23 mouse cellular contexts compared by ENCODE assay signal in genomic region chr13:20128097-20128496, GRCm38 (mm10). TPM values are rescaled to one million over a fixed set of nuclear protein-coding genes. Genes with fewer than 3 reads are reported as not detected.
DNase-seq lines count a peak whose midpoint lies in the region; ATAC-seq and TF ChIP-seq lines count a peak whose summit lies in the region.
"Had no signal": no experiment of that assay in that cellular context is flagged by ENCODE, and none has a peak within 500 bp of the region (broad histone marks: within the 10 kb centered on the region; RNA-seq: fewer than 3 reads in every experiment).

No protein-coding gene starts in this region.

- no peaks in the 10 kb centered on the region for H3K27me3 ChIP-seq in limb, embryonic 12.5 days
- no peaks in the 10 kb centered on the region for H3K27me3 ChIP-seq in limb, embryonic 10.5 days (ENCODE audit: low read depth, poor library complexity, severe bottlenecking)
- H3K27me3 ChIP-seq in liver, embryonic 16.5 days (ENCODE audit: control insufficient read depth, insufficient read depth, low read depth, low read length): no peaks in the 10 kb centered on the region
- H3K27me3 ChIP-seq in midbrain, embryonic 10.5 days (ENCODE audit: low read depth, poor library complexity, severe bottlenecking): no peaks in the 10 kb centered on the region
- H3K27me3 ChIP-seq: intestine, embryonic 15.5 days; limb, embryonic 13.5 days had no signal

- DNase-seq in limb, embryonic 10.5 days (ENCODE audit: low spot score): no peak
- no peak for DNase-seq in ES-E14 (ENCODE audit: low read depth, low spot score)
- DNase-seq in midbrain, embryonic 10.5 days (ENCODE audit: low spot score): no peak
- no peak for DNase-seq in frontal cortex, adult 2 months (ENCODE audit: extremely low spot score in 1 of 2, low spot score in 1 of 2)
- DNase-seq: adrenal gland, postnatal 10 days; cerebellum, adult 9-10 months; gastrocnemius, postnatal 14 days; kidney, postnatal 4 days; lung, embryonic 14.5 days; lung, postnatal 4 days; right cerebral cortex, adult 18-20 months; right cerebral cortex, postnatal 4 days had no signal

- H3K9me3 ChIP-seq in limb, embryonic 12.5 days: no peaks in the 10 kb centered on the region
- H3K9me3 ChIP-seq in limb, embryonic 10.5 days (replicated peaks): no peaks in the 10 kb centered on the region
- no peaks in the 10 kb centered on the region for H3K9me3 ChIP-seq in ES-E14 (ENCODE audit: control insufficient read depth, insufficient read depth, low read depth, low read length)
- H3K9me3 ChIP-seq in liver, embryonic 16.5 days (replicated peaks; ENCODE audit: control insufficient read depth, low read length): no peaks in the 10 kb centered on the region
- H3K9me3 ChIP-seq in midbrain, embryonic 10.5 days (replicated peaks): no peaks in the 10 kb centered on the region
- H3K9me3 ChIP-seq: intestine, embryonic 15.5 days; limb, embryonic 13.5 days had no signal

- peak overlapping the region; percentile 41; the same call in 1 of the 2 replicates for H3K27ac ChIP-seq in limb, embryonic 12.5 days
- no peak overlapping the region for H3K27ac ChIP-seq in limb, embryonic 10.5 days
- H3K27ac ChIP-seq in ES-E14 (ENCODE audit: insufficient read depth, low read depth, low read length, poor library complexity, severe bottlenecking): no peak overlapping the region
- H3K27ac ChIP-seq in brown adipose tissue, adult 24 weeks (replicated peaks; ENCODE audit: low read depth, low read length): peak overlapping the region; percentile 4; the same call in 1 of the 2 replicates
- H3K27ac ChIP-seq in liver, embryonic 16.5 days (ENCODE audit: low read length): peak overlapping the region; percentile 32
- no peak overlapping the region for H3K27ac ChIP-seq in midbrain, embryonic 10.5 days (replicated peaks)
- H3K27ac ChIP-seq: intestine, embryonic 15.5 days; limb, embryonic 13.5 days; stomach, postnatal 0 days had no signal

- H3K4me1 ChIP-seq in limb, embryonic 12.5 days (replicated peaks): peaks cover 14% of the 10 kb centered on the region
- peaks cover 9% of the 10 kb centered on the region; the same call in 1 of the 2 replicates for H3K4me1 ChIP-seq in limb, embryonic 10.5 days
- peaks cover 6 to 7% of the 10 kb centered on the region in 2 experiments; a peak in 1 of 4 replicates for H3K4me1 ChIP-seq in ES-E14 (ENCODE audit: control insufficient read depth in 2 of 2, insufficient read depth in 2 of 2, low read length in 2 of 2, poor library complexity in 1 of 2)
- H3K4me1 ChIP-seq in brown adipose tissue, adult 24 weeks (ENCODE audit: control insufficient read depth, insufficient read depth, insufficient read length, low read length): peaks cover 27% of the 10 kb centered on the region
- H3K4me1 ChIP-seq in liver, embryonic 16.5 days (ENCODE audit: control insufficient read depth, low read depth, low read length): peaks cover 31% of the 10 kb centered on the region
- no peaks in the 10 kb centered on the region for H3K4me1 ChIP-seq in midbrain, embryonic 10.5 days

- ATAC-seq in limb, embryonic 12.5 days (ENCODE audit: insufficient number of reproducible peaks, insufficient read depth, low FRiP score, low TSS enrichment, low read depth): no peak
- ATAC-seq in liver, embryonic 16.5 days (ENCODE audit: low read depth): 0 out of 2 replicates have a peak, but pooled peaks have one; percentile 12
- ATAC-seq: forebrain, embryonic 14.5 days; hindbrain, embryonic 16.5 days; intestine, embryonic 15.5 days; midbrain, embryonic 16.5 days had no signal

- WGBS in limb, embryonic 12.5 days: 82% methylated on average over 4 of the region's 4 CpGs
- 93% methylated on average over 4 of the region's 4 CpGs for WGBS in limb, embryonic 10.5 days
- WGBS in liver, embryonic 16.5 days (ENCODE audit: insufficient replicate concordance): 38% methylated on average over 4 of the region's 4 CpGs
- WGBS in midbrain, embryonic 10.5 days: 88% methylated on average over 4 of the region's 4 CpGs

- no peak overlapping the region for H3K4me2 ChIP-seq in limb, embryonic 12.5 days
- H3K4me2 ChIP-seq in liver, embryonic 16.5 days (ENCODE audit: low read depth, low read length): no peak overlapping the region
- H3K4me2 ChIP-seq: intestine, embryonic 15.5 days; limb, embryonic 13.5 days; lung, embryonic 14.5 days had no signal

- H3K4me3 ChIP-seq in limb, embryonic 12.5 days (replicated peaks): no peak overlapping the region
- no peak overlapping the region for H3K4me3 ChIP-seq in limb, embryonic 10.5 days
- no peak overlapping the region for H3K4me3 ChIP-seq in ES-E14 (ENCODE audit: insufficient read depth in 1 of 2, low read depth in 1 of 2, low read length in 2 of 2, poor library complexity in 1 of 2, severe bottlenecking in 1 of 2)
- H3K4me3 ChIP-seq in brown adipose tissue, adult 24 weeks (ENCODE audit: insufficient read depth, low read depth, low read length): no peak overlapping the region
- H3K4me3 ChIP-seq in liver, embryonic 16.5 days (ENCODE audit: low read depth, low read length): no peak overlapping the region
- no peak overlapping the region for H3K4me3 ChIP-seq in midbrain, embryonic 10.5 days
- H3K4me3 ChIP-seq: intestine, embryonic 15.5 days; limb, embryonic 13.5 days; myocyte had no signal

- H3K36me3 ChIP-seq in limb, embryonic 12.5 days: no peaks in the 10 kb centered on the region
- no peaks in the 10 kb centered on the region for H3K36me3 ChIP-seq in limb, embryonic 10.5 days
- H3K36me3 ChIP-seq in ES-E14 (ENCODE audit: control insufficient read depth, insufficient read depth, low read length, poor library complexity, severe bottlenecking): no peaks in the 10 kb centered on the region
- no peaks in the 10 kb centered on the region for H3K36me3 ChIP-seq in liver, embryonic 16.5 days (ENCODE audit: control insufficient read depth, insufficient read depth)
- H3K36me3 ChIP-seq in midbrain, embryonic 10.5 days: no peaks in the 10 kb centered on the region
- H3K36me3 ChIP-seq: intestine, embryonic 15.5 days; limb, embryonic 13.5 days had no signal

- in situ Hi-C loops in ES-E14 (cut with MboI; ENCODE audit: low sequenced_read_pairs in 2 of 2, unreplicated experiment in 2 of 2): no loop called here

- no peak overlapping the region for H3K9ac ChIP-seq in limb, embryonic 12.5 days (replicated peaks)
- H3K9ac ChIP-seq in ES-E14 (ENCODE audit: insufficient read depth, low read depth, low read length, poor library complexity, severe bottlenecking): no peak overlapping the region
- no peak overlapping the region for H3K9ac ChIP-seq in liver, embryonic 16.5 days (ENCODE audit: low read depth, low read length)
- H3K9ac ChIP-seq: intestine, embryonic 15.5 days; limb, embryonic 13.5 days; lung, embryonic 14.5 days had no signal

TF ChIP-seq in ES-E14, 5 proteins besides CTCF, POLR2A, EP300 and RAD21:
- TF ChIP-seq CHD2 (IDR thresholded peaks at IDR 0.05; ENCODE audit: low read depth, low read length): no peak
- no peak for TF ChIP-seq HCFC1 (IDR thresholded peaks at IDR 0.05; ENCODE audit: borderline replicate concordance, insufficient read depth, low read length)
- no peak for TF ChIP-seq ZNF384 (IDR thresholded peaks at IDR 0.05; ENCODE audit: low read depth, low read length)
- no peak for TF ChIP-seq ZC3H11A (IDR thresholded peaks at IDR 0.05; ENCODE audit: borderline replicate concordance, low read depth, low read length)
- 0 out of 2 replicates have a peak, but pooled peaks have one; percentile 47 for TF ChIP-seq MAFK (IDR thresholded peaks at IDR 0.05; ENCODE audit: insufficient read depth, low read depth, low read length)

RNA-seq across cellular contexts. Expression of gene Elmo1, which starts 37.7 kb away (rescaled TPM):
- 8.0 and 8.3 TPM in 2 replicates for polyA plus RNA-seq in limb, embryonic 12.5 days (2016; fragmentation: Nextera tagmentation; extraction: Ambion mirVana)
- polyA plus RNA-seq in limb, embryonic 10.5 days (2016; fragmentation: Nextera tagmentation; extraction: Ambion mirVana): 7.1 and 9.1 TPM in 2 replicates
- 3.7 and 11.9 TPM in 2 replicates for total RNA-seq in ES-E14 (2012; rRNA removed)
- 1.7 and 2.0 TPM in 2 replicates for polyA plus RNA-seq in brown adipose tissue, adult 24 weeks (2012; ENCODE audit: insufficient read depth, insufficient read length, missing spikeins)
- polyA plus RNA-seq in liver, embryonic 16.5 days (2015; fragmentation: Nextera tagmentation; extraction: Ambion mirVana): 4.1 and 5.8 TPM in 2 replicates
- 13.8 and 15.6 TPM in 2 replicates for polyA plus RNA-seq in midbrain, embryonic 10.5 days (2016; fragmentation: Nextera tagmentation; extraction: Ambion mirVana)
- polyA plus RNA-seq in frontal cortex, adult 2 months (2012; rRNA removed): 60.3 and 60.6 TPM in 2 replicates
- polyA plus RNA-seq: C2C12 had no signal

Comparison
In these comparisons a context has a peak if more than half of its experiments do, and no peak if none do; other contexts are left out.
1. H3K27ac ChIP-seq: peak in limb, embryonic 12.5 days (single experiment), brown adipose tissue, adult 24 weeks (single experiment) and liver, embryonic 16.5 days (single experiment); none in limb, embryonic 10.5 days (single experiment), ES-E14 (single experiment) and midbrain, embryonic 10.5 days (single experiment).